8 mouse cellular contexts compared by ENCODE assay signal in the genomic region with DNA sequence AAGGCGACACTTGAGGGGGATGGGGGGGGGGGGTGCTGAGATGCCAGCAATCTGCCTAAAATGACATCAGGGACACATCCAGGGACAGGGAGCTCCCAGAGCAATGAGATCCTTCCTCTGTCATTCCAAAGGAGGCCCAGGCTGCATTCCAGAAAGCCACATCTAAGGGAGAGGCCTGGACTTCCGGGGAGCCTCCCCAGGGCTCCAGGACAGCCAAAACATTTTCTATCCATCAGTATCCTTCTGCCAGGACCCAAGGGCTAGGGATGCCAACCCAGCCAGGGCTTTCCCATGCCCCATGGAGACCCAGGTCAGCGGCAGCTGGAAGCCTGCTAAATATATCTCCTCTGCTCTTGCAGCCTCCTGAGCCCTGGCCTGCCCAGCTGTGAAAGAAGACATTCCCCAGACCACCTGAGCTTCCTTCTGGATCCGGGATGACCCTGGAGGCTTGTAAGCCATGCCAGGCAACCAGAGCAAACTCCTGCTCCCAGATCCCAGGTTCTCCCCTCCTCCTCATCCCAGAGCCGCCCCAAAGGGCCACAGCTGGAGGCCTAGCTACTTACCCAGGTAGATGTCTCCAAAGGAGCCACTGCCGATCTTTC. TPM values are rescaled to one million over a fixed set of nuclear protein-coding genes. Genes with fewer than 3 reads are reported as not detected.
DNase-seq lines count a peak whose midpoint lies in the region; ATAC-seq and TF ChIP-seq lines count a peak whose summit lies in the region.

No protein-coding gene starts in this region.

- WGBS in kidney, adult 2 months: 70% methylated on average over 6 of the region's 6 CpGs
- 86% methylated on average over 6 of the region's 6 CpGs for WGBS in embryonic facial prominence, embryonic 10.5 days
- 85% methylated on average over 6 of the region's 6 CpGs for whole genome bisulfite sequencing in hindbrain, embryonic 16.5 days
- 83% methylated on average over 6 of the region's 6 CpGs for WGBS in midbrain, embryonic 15.5 days

- no peak for ATAC-seq in hindbrain, embryonic 16.5 days
- no peak for ATAC-seq in midbrain, embryonic 15.5 days (replicated peaks)

- H3K9ac ChIP-seq in hindbrain, embryonic 16.5 days (ENCODE audit: low read depth, low read length): peak overlapping the region; percentile 99; the same call in 1 of the 2 replicates
- no peak overlapping the region for H3K9ac ChIP-seq in midbrain, embryonic 15.5 days

- peaks cover 30% of the 10 kb centered on the region for H3K4me1 ChIP-seq in kidney, adult 2 months (ENCODE audit: control insufficient read depth, insufficient read depth, low read length)
- H3K4me1 ChIP-seq in embryonic facial prominence, embryonic 10.5 days: peaks cover 74% of the 10 kb centered on the region
- H3K4me1 ChIP-seq in hindbrain, embryonic 16.5 days (ENCODE audit: control insufficient read depth, insufficient read depth, low read depth, low read length): peaks cover 68% of the 10 kb centered on the region
- H3K4me1 ChIP-seq in midbrain, embryonic 15.5 days: peaks cover 67% of the 10 kb centered on the region

- DNase-seq in kidney, adult 2 months: peak; percentile 47
- no peak for DNase-seq in kidney, postnatal 14 days
- DNase-seq in embryonic facial prominence, embryonic 10.5 days (ENCODE audit: low spot score): no peak
- DNase-seq in embryo, embryonic 10 days (ENCODE audit: low spot score): no peak
- DNase-seq in left cerebral cortex, postnatal 25 days (ENCODE audit: low spot score in 2 of 2): no peak
- DNase-seq in testis, postnatal 10 days (ENCODE audit: low spot score): no peak

- intact Hi-C loops in left cerebral cortex, postnatal 25 days (cut with DNase I): no loop called here

- no peak for TF ChIP-seq CTCF in kidney, adult 2 months (conservative IDR thresholded peaks at IDR 0.05; ENCODE audit: insufficient read depth, insufficient read length, low read depth, low read length)

- H3K27ac ChIP-seq in kidney, adult 2 months (ENCODE audit: insufficient read depth, low read depth, low read length): peak overlapping the region; percentile 36
- peak overlapping the region; percentile 1; the same call in 1 of the 2 replicates for H3K27ac ChIP-seq in embryonic facial prominence, embryonic 10.5 days (replicated peaks)
- H3K27ac ChIP-seq in hindbrain, embryonic 16.5 days (ENCODE audit: low read depth, low read length): no peak overlapping the region
- no peak overlapping the region for H3K27ac ChIP-seq in midbrain, embryonic 15.5 days

- H3K9me3 ChIP-seq in embryonic facial prominence, embryonic 10.5 days: no peaks in the 10 kb centered on the region
- no peaks in the 10 kb centered on the region for H3K9me3 ChIP-seq in hindbrain, embryonic 16.5 days (ENCODE audit: control insufficient read depth, low read length)
- no peaks in the 10 kb centered on the region for H3K9me3 ChIP-seq in midbrain, embryonic 15.5 days

- no peak for TF ChIP-seq POLR2A in kidney, adult 2 months (IDR thresholded peaks at IDR 0.05; ENCODE audit: low read depth, low read length)

- H3K4me2 ChIP-seq in hindbrain, embryonic 16.5 days (ENCODE audit: low read length): peak overlapping the region; percentile 27
- peak overlapping the region; percentile 88 for H3K4me2 ChIP-seq in midbrain, embryonic 15.5 days

- H3K27me3 ChIP-seq in kidney, adult 2 months (replicated peaks; ENCODE audit: control insufficient read depth, insufficient read depth, low read length): no peaks in the 10 kb centered on the region
- 0 out of 2 replicates have a peak, but pooled peaks cover 5% of the 10 kb centered on the region for H3K27me3 ChIP-seq in embryonic facial prominence, embryonic 10.5 days (replicated peaks; ENCODE audit: low read depth, poor library complexity, severe bottlenecking)
- H3K27me3 ChIP-seq in hindbrain, embryonic 16.5 days (replicated peaks; ENCODE audit: control insufficient read depth, insufficient read depth, low read length): no peaks in the 10 kb centered on the region
- no peaks in the 10 kb centered on the region for H3K27me3 ChIP-seq in midbrain, embryonic 15.5 days (replicated peaks)

- H3K4me3 ChIP-seq in kidney, adult 2 months (ENCODE audit: insufficient read depth, low read depth, low read length): no peak overlapping the region
- peak overlapping the region; percentile 89; the same call in 1 of the 2 replicates for H3K4me3 ChIP-seq in embryonic facial prominence, embryonic 10.5 days
- H3K4me3 ChIP-seq in hindbrain, embryonic 16.5 days (ENCODE audit: low read length): no peak overlapping the region
- no peak overlapping the region for H3K4me3 ChIP-seq in midbrain, embryonic 15.5 days

- H3K36me3 ChIP-seq in kidney, adult 2 months (ENCODE audit: control insufficient read depth, insufficient read depth, low read length): no peaks in the 10 kb centered on the region
- H3K36me3 ChIP-seq in embryonic facial prominence, embryonic 10.5 days (replicated peaks): peaks cover 66% of the 10 kb centered on the region
- peaks cover 14% of the 10 kb centered on the region for H3K36me3 ChIP-seq in hindbrain, embryonic 16.5 days (ENCODE audit: control insufficient read depth, insufficient read depth, low read length)
- peaks cover 3% of the 10 kb centered on the region; the same call in 1 of the 2 replicates for H3K36me3 ChIP-seq in midbrain, embryonic 15.5 days (replicated peaks)

RNA-seq across cellular contexts. Expression of a gene that starts 17.1 kb away (rescaled TPM):
- polyA plus RNA-seq in kidney, adult 2 months (2012; rRNA removed): 31.5 and 34.9 TPM in 2 replicates
- 143 and 156 TPM in 2 replicates for polyA plus RNA-seq in embryonic facial prominence, embryonic 10.5 days (2016; fragmentation: Nextera tagmentation; extraction: Ambion mirVana)
- polyA plus RNA-seq in hindbrain, embryonic 16.5 days (2015; fragmentation: Nextera tagmentation; extraction: Ambion mirVana): 132 and 147 TPM in 2 replicates
- polyA plus RNA-seq in midbrain, embryonic 15.5 days (2015; fragmentation: Nextera tagmentation; extraction: Ambion mirVana): 284 and 297 TPM in 2 replicates
- total RNA-seq in left cerebral cortex, postnatal 25 days (2021): 100 to 1,000 TPM; 133 to 141 TPM

RNA-seq across cellular contexts. Expression of a gene that starts 34.9 kb away (rescaled TPM):
- polyA plus RNA-seq in kidney, adult 2 months (2012; rRNA removed): 69.0 and 81.0 TPM in 2 replicates
- 57.7 and 58.9 TPM in 2 replicates for polyA plus RNA-seq in embryonic facial prominence, embryonic 10.5 days (2016; fragmentation: Nextera tagmentation; extraction: Ambion mirVana)
- 42.4 and 54.9 TPM in 2 replicates for polyA plus RNA-seq in hindbrain, embryonic 16.5 days (2015; fragmentation: Nextera tagmentation; extraction: Ambion mirVana)
- polyA plus RNA-seq in midbrain, embryonic 15.5 days (2015; fragmentation: Nextera tagmentation; extraction: Ambion mirVana): 47.9 and 54.9 TPM in 2 replicates
- 10 to 100 TPM; 57.2 to 67.5 TPM for total RNA-seq in left cerebral cortex, postnatal 25 days (2021)

Comparison
In these comparisons a context has a peak if more than half of its experiments do, and no peak if none do; other contexts are left out.
1. H3K27ac ChIP-seq: peak in kidney, adult 2 months (single experiment) and embryonic facial prominence, embryonic 10.5 days (single experiment); none in hindbrain, embryonic 16.5 days (single experiment) and midbrain, embryonic 15.5 days (single experiment).